Mouse (Mus musculus) heart, adult 2 months (tissue): ENCODE data around the gene Grm3.

Experiments used
- CTCF ChIP-seq: fragments of 200-600 bp; IDR thresholded peaks from 2 replicates; pipeline ENCODE4 v1.8.1; 2022; ENCODE audit warnings: antibody characterized with exemption, mild to moderate bottlenecking, moderate library complexity
- EP300 ChIP-seq: fragments of 200-500 bp; IDR thresholded peaks from 2 replicates; pipeline ENCODE4 v1.6.1; 2011; ENCODE audit warnings: low read depth, low read length, control low read depth; ENCODE audit not compliant: insufficient read depth

GRCm38 (mm10) chr5:9540822-9541557 is 184.0 kb downstream of the Grm3 start:
- TF ChIP-seq CTCF (peak; percentile 63), EP300 (no peak)
